Mouse (Mus musculus) CH12.LX (cell line): ENCODE measurements around the gene Ehmt1. TPM values are rescaled to one million over a fixed set of nuclear protein-coding genes. Genes with fewer than 3 reads are reported as not detected.
"Not testable (repeated sequence)": the region's sequence is repeated elsewhere in the genome, so short reads cannot be mapped to it uniquely, and the experiment has no call there.

Experiments
- DNase-seq: peaks from one replicate; pipeline ENCODE4 v3.0.0-alpha.2; 2013; ENCODE audit errors: extremely low read depth
- H3K27ac ChIP-seq: 2 replicates; pipeline ENCODE4 v1.5.1; 2012; ENCODE audit warnings: low read depth, mild to moderate bottlenecking, control low read depth, moderate library complexity; ENCODE audit not compliant: insufficient read depth
- H3K27me3 ChIP-seq: replicated peaks from 2 replicates; pipeline ENCODE3; 2012; ENCODE audit warnings: inconsistent platforms
- H3K36me3 ChIP-seq, 2 experiments: replicated peaks in 1 of 2; 2 replicates each; pipeline versions ENCODE3 to v1.6.1; 2012; ENCODE audit warnings: inconsistent platforms in 1 of 2, low read length in 1 of 2, mild to moderate bottlenecking in 1 of 2, mixed read lengths in 1 of 2, moderate library complexity in 1 of 2; ENCODE audit not compliant: control insufficient read depth in 1 of 2, insufficient read depth in 1 of 2
- H3K4me1 ChIP-seq, 2 experiments: 2 replicates each; pipeline ENCODE4 v1.6.1; 2012; ENCODE audit warnings: inconsistent platforms in 1 of 2, moderate library complexity in 1 of 2; ENCODE audit not compliant: insufficient read depth in 2 of 2, control insufficient read depth in 1 of 2
- H3K4me2 ChIP-seq: 2 replicates; pipeline ENCODE4 v1.6.1; 2012; ENCODE audit warnings: low read depth, mild to moderate bottlenecking, control low read depth; ENCODE audit not compliant: poor library complexity, insufficient read depth, severe bottlenecking
- H3K4me3 ChIP-seq, 3 experiments: fragments of 150-350 bp in 1 of 3; sonication (generic) in 1 of 3; replicated peaks in 1 of 3; 2 replicates each; pipeline versions ENCODE3 to v1.5.1; 2011 to 2012; ENCODE audit warnings: low read depth in 2 of 3, low read length in 2 of 3, mild to moderate bottlenecking in 2 of 3, moderate library complexity in 2 of 3, control low read depth in 1 of 3, improper control_type of control experiment in 1 of 3, inconsistent platforms in 1 of 3, mixed read lengths in 1 of 3; ENCODE audit not compliant: poor library complexity in 1 of 3
- H3K79me2 ChIP-seq: replicated peaks from 2 replicates; pipeline ENCODE4 v1.6.1; 2012; ENCODE audit warnings: mild to moderate bottlenecking, moderate library complexity; ENCODE audit not compliant: control insufficient read depth, poor library complexity, insufficient read depth, severe bottlenecking; ENCODE audit errors: extremely low read depth
- H3K9ac ChIP-seq: 2 replicates; pipeline ENCODE4 v1.6.1; 2012; ENCODE audit warnings: low read depth, mild to moderate bottlenecking, control low read depth, moderate library complexity; ENCODE audit not compliant: insufficient read depth
- H3K9me3 ChIP-seq: replicated peaks from 2 replicates; pipeline ENCODE3; 2012; ENCODE audit warnings: low read length, inconsistent platforms, mixed read lengths
- CTCF ChIP-seq, 2 experiments: IDR thresholded peaks in 1 of 2; conservative IDR thresholded peaks in 1 of 2; 2 replicates each; pipeline ENCODE4 v1.5.1; 2011 to 2012; ENCODE audit warnings: low read depth in 2 of 2, low read length in 2 of 2, improper control_type of control experiment in 1 of 2, inconsistent platforms in 1 of 2, mild to moderate bottlenecking in 1 of 2, moderate library complexity in 1 of 2
- E2F4 ChIP-seq: IDR thresholded peaks from 2 replicates; pipeline ENCODE4 v1.6.1; 2011; ENCODE audit warnings: low read depth, low read length, improper control_type of control experiment; ENCODE audit not compliant: insufficient replicate concordance
- GABPA ChIP-seq: IDR thresholded peaks from 2 replicates; pipeline ENCODE4 v1.6.1; 2012; ENCODE audit warnings: low read depth, low read length, improper control_type of control experiment, inconsistent platforms; ENCODE audit not compliant: insufficient replicate concordance
- MAFK ChIP-seq: IDR thresholded peaks from 2 replicates; pipeline ENCODE4 v1.6.1; 2011; ENCODE audit warnings: low read length, improper control_type of control experiment; ENCODE audit not compliant: insufficient replicate concordance
- MAX ChIP-seq: IDR thresholded peaks from 2 replicates; pipeline ENCODE4 v1.6.1; 2011; ENCODE audit warnings: low read length, improper control_type of control experiment
- MEF2A ChIP-seq: IDR thresholded peaks from 2 replicates; pipeline ENCODE4 v1.6.1; 2014; ENCODE audit warnings: low read depth, mild to moderate bottlenecking, inconsistent platforms, low read length, improper control_type of control experiment, borderline replicate concordance
- NELFE ChIP-seq: IDR thresholded peaks from 2 replicates; pipeline ENCODE4 v1.6.1; 2011; ENCODE audit warnings: low read depth, low read length, improper control_type of control experiment
- PAX5 ChIP-seq: IDR thresholded peaks from 2 replicates; pipeline ENCODE4 v1.6.1; 2012; ENCODE audit warnings: low read length, inconsistent platforms, mixed read lengths
- RAD21 ChIP-seq: IDR thresholded peaks from 2 replicates; pipeline ENCODE4 v1.6.1; 2011; ENCODE audit warnings: low read depth, mild to moderate bottlenecking, low read length, improper control_type of control experiment, moderate library complexity
- SIN3A ChIP-seq: IDR thresholded peaks from 2 replicates; pipeline ENCODE4 v1.6.1; 2012; ENCODE audit warnings: low read length, improper control_type of control experiment, inconsistent platforms
- SMC3 ChIP-seq: IDR thresholded peaks from 2 replicates; pipeline ENCODE4 v1.6.1; 2011; ENCODE audit warnings: low read depth, low read length, improper control_type of control experiment
- TCF12 ChIP-seq: IDR thresholded peaks from 2 replicates; pipeline ENCODE4 v1.6.1; 2014; ENCODE audit warnings: low read depth, mild to moderate bottlenecking, inconsistent platforms, low read length, improper control_type of control experiment
- USF1 ChIP-seq: IDR thresholded peaks from 2 replicates; pipeline ENCODE4 v1.6.1; 2014; ENCODE audit warnings: low read depth, mild to moderate bottlenecking, inconsistent platforms, low read length, improper control_type of control experiment
- ZC3H11A ChIP-seq: IDR thresholded peaks from 2 replicates; pipeline ENCODE4 v1.6.1; 2012; ENCODE audit warnings: low read depth, mild to moderate bottlenecking, inconsistent platforms, low read length, improper control_type of control experiment
- ZKSCAN1 ChIP-seq: IDR thresholded peaks from 2 replicates; pipeline ENCODE4 v1.6.1; 2012; ENCODE audit warnings: low read depth, inconsistent platforms, low read length, improper control_type of control experiment, borderline replicate concordance
- ZMIZ1 ChIP-seq: IDR thresholded peaks from 2 replicates; pipeline ENCODE4 v1.6.1; 2012; ENCODE audit warnings: low read depth, mild to moderate bottlenecking, inconsistent platforms, low read length, improper control_type of control experiment
- dilution Hi-C: fragments of 300-500 bp; cut with MboI; formaldehyde crosslinking; loops from 2 replicates; pipeline ENCODE4 v1.14.3; 2020; ENCODE audit warnings: low sequenced_read_pairs; ENCODE audit not compliant: extremely low pct_unique_long_range_greater_than_20kb, extremely low pct_ligation_motif_present
- in situ Hi-C: fragments of 300-500 bp; cut with MboI; formaldehyde crosslinking; loops from 3 replicates; pipeline ENCODE4 v1.14.3; 2019; ENCODE audit warnings: low sequenced_read_pairs, low pct_ligation_motif_present, low pct_unique_long_range_greater_than_20kb, mixed read lengths
- polyA plus RNA-seq: library from polyadenylated mRNA; unstranded; fragments of >175 nt; gene quantifications from 2 replicates; pipeline ENCODE4 v1.2.1, GENCODE M21; 2012; ENCODE audit warnings: low read depth; ENCODE audit not compliant: insufficient read length
- total RNA-seq, 2 experiments: library from RNA; depleted of rRNA; stranded (reverse); fragments of 300-350 nt in 1 of 2; fragments of >200 nt in 1 of 2; gene quantifications; 2 replicates each; pipeline ENCODE4 v1.2.3; 2012 to 2014

Gene Ehmt1
- total and polyA plus RNA-seq, 3 experiments, result 25.5 to 30.7 (median 27.2) TPM

- peaks cover 11% of the 10 kb centered on the region for H3K27me3 ChIP-seq
- H3K9me3 ChIP-seq, in situ Hi-C loops, dilution Hi-C loops, H3K4me3 ChIP-seq, H3K4me1 ChIP-seq, H3K79me2 ChIP-seq, H3K27ac ChIP-seq, H3K4me2 ChIP-seq, H3K36me3 ChIP-seq, H3K9ac ChIP-seq: not testable (repeated sequence)
- peak; percentile 53 for DNase-seq
- TF ChIP-seq RAD21 (peak; percentile 52), SMC3 (peak; percentile 26; the same call in 1 of the 2 replicates), CTCF (conservative IDR thresholded peaks at IDR 0.05 in 1 of 2, IDR thresholded peaks at IDR 0.05 in 1 of 2; ENCODE audit: low read depth in 2 of 2, low read length in 2 of 2) (peak in 1 of 2 experiments; percentile 63; a peak in 2 of 4 replicates)
These were observed 24.9 kb upstream of the Ehmt1 start for GRCm38 (mm10) chr2:24944304-24944703.

DNA sequence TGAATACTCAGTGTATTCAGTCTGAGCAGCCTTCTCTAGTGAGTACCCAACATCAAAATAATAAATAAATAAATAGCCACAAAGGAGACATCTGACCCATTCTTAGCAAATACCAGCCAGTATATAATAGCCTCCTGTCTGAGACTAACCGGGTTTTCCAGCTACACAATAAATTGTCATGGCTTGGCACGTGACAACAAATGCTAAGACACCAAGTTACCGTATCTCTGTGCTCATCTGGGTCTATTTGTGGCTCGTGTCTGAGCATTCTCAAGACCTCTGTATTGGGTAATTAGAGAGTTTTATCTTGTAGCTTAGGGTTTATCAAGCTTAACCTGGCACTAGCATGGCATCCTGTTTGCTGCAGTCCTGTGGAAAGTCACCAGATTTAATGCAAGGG, 22.7 kb upstream of the Ehmt1 start:
- no peak overlapping the region for H3K4me2 ChIP-seq
- H3K27me3 ChIP-seq, result peaks cover 16% of the 10 kb centered on the region
- dilution Hi-C loops, result no loop called here
- no peak for TF ChIP-seq ZKSCAN1
- no peak for TF ChIP-seq MEF2A
- no peak for TF ChIP-seq CTCF (conservative IDR thresholded peaks at IDR 0.05 in 1 of 2, IDR thresholded peaks at IDR 0.05 in 1 of 2; ENCODE audit: low read depth in 2 of 2, low read length in 2 of 2)
- no peak for TF ChIP-seq E2F4
- no peak for TF ChIP-seq MAX
- no peak for TF ChIP-seq TCF12
- TF ChIP-seq ZC3H11A, result no peak
- TF ChIP-seq NELFE, result no peak
- no peak for TF ChIP-seq ZMIZ1
- no peak for TF ChIP-seq MAFK
- no peak for TF ChIP-seq GABPA
- no peak for TF ChIP-seq SMC3
- no peak for TF ChIP-seq USF1
- TF ChIP-seq SIN3A, result no peak
- no peak for TF ChIP-seq PAX5
- no peaks in the 10 kb centered on the region for H3K79me2 ChIP-seq
- no peak overlapping the region for H3K9ac ChIP-seq
- no peak overlapping the region for H3K4me3 ChIP-seq
- H3K27ac ChIP-seq, result no peak overlapping the region
- in situ Hi-C loops, result no loop called here
- no peaks in the 10 kb centered on the region for H3K4me1 ChIP-seq
- no peaks in the 10 kb centered on the region for H3K36me3 ChIP-seq
- H3K9me3 ChIP-seq, result no peaks in the 10 kb centered on the region
- DNase-seq, result no peak
